Mouse (Mus musculus) embryo, embryonic 10.5 days (tissue): ENCODE results near the gene Mrgprb5.

ENCODE experiments used
- DNase-seq: peaks from one replicate; pipeline ENCODE4 v3.0.0-alpha.2; 2015; ENCODE audit warnings: low spot score

Mrgprb5 gene

DNA sequence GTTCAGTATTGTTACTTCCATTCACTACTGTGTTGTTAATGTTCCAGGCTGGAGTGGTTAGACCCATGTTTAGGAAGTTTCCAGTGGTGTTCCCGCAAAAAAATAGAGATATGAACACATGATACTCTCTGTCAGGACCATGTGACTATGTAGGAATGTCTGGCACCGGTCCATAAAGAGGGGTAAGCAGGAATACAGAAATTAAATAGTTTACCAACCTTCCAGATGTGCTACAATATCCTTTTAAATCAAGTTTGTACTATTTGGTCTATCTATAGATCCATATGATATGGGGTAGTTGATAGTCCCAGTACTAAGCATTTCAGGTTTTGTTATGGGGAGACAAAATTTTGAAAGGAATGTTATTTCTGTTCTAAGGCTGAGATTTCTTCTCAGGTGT is at the start of gene Mrgprb5:
Gene Mrgprb5 (minus strand): TSS at position 101 of the 400 bp plus-strand sequence.
- DNase-seq, result no peak

DNA sequence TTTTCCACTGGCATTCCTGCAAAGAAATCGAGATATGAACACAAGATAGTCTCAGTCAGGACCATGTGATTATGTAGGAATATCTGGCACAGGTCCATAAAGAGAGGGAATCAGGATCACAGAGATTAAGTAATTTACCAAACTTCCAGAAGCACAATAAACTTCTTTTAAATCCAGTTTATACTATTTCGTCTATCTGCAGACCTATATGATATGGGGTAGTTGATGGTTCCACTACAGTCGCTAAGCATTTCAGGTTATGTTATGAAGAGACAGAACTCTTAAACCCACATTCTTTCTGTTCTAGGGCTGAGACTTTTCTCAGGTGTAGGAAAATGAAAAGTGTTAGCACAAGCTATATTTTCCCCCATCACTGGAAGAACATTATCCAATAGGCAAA is 30.4 kb upstream of the Mrgprb5 start, which contains the start of gene Mrgprb4:
Gene Mrgprb4 (minus strand): TSS at position 101 of the 400 bp plus-strand sequence.
- no peak for DNase-seq

DNA sequence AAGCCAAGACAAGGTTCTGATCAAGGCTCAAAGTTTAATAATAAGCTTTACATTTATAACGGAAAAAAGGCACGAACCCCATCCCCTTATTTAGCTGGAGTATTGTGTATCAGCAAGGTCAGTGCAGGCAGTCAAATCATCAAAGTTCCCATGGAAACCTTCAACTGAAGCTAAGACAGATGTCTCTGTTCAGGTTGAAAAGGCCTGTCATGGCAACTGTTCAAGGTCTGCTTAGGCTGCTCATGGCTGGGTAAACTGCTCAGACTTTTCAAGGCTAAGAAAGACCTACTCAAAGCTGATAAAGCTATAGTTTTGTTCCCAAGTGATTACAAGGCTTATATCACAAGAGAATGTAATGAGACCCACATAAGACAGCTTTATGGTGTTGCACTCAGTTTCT is 1.3 kb downstream of the Mrgprb5 start:
- no peak for DNase-seq

DNA sequence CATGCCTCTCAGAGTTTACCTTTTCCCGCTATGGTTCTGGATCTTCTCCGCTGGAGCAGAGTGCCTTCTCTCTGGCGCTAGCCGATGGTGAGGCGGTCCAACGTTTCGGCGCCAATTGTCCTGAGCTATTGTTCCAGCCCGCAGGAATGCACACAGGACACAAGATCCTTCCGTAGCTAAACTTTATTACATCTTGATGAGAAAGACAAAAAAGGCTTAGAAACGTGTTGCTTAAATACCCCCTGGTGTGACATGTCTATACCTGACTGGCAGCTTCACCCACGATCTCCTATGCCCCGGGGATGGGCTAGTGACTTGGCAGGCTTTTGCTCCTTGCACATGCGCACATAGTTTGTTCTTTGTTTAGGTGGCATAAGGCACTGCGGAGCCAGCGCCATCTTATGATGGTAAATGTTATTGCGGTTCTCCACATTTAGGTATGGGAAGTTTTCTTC is 30.5 kb downstream of the Mrgprb5 start:
- DNase-seq, result peak; percentile 89

DNA sequence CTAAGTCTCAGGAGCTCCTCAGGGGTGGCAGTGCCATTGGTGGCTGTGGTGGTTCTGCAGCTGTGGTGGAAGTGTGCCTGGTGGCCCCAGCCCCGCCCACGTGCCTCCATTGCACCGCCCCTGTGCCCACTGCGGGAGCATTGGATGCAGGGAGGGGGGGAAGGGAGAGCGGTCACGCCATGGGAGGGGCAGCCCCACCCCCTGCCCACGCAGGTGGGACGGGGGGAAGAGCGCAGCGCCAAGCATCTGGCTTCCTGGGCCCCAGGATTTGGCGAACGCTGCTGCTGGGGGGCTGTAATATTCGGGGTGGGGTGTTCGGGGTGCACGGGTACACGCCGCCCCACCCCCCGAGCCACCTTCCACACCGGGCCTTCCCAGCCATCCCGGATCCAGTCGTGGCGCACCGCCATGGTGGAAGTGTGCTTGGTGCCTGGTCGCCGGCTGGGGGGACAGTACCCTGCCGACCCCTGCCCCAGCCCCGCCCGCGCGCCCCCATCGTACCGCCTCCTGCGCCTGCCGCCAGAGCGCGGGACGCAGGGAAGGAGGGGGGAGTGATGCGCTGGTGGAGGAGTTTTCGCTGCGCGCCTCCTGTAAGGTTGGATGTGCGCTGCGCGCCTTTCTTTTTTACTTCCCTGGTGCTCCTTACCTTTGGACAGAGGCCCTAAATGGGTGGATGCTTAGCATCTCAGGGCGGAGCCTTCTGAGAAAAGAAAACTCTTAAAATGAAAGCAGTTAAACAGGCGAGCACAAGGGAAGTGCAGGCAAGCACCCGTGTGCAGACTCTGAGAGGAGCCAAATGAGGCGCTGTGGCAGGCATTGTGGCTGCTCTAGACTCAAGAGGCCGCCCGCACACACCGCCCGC is 31.4 kb downstream of the Mrgprb5 start:
- peak; percentile 81 for DNase-seq

DNA sequence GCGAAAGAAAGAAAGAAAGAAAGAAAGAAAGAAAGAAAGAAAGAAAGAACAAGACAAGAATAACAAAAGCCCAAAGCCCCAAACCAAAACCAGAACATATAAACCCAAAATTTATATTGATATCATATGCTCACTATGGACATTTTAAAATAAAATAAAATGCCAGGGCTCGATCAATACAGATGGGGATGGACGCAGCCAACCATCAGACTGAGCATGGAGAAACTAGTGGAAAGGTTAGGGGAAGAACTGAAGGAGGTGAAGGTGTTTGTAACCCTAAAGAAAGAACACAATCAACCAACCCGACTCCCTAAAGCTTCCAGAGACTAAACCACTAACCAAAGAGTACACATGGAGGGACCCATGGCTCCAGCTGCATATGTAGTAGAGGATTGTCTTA is 36.1 kb downstream of the Mrgprb5 start:
- no peak for DNase-seq

DNA sequence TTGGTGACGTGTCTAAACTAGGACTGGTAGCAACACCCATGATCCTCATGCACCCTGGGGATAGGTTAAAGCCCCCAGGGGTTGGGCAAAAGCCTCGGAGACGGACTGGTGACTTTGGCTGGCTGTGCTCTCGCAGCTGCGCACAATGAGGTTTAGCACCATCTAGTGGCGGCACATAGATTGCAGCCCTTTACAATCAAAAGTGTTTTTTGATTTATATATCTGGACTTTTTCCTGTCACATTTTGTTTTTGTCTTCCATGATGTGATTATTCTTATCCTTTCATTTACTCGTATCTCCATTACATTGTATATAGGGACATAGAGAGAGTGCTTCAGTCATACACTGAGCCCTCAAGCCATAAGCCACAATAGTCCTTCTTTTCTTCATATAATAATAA is 36.6 kb downstream of the Mrgprb5 start:
- DNase-seq, result peak; percentile 35

DNA sequence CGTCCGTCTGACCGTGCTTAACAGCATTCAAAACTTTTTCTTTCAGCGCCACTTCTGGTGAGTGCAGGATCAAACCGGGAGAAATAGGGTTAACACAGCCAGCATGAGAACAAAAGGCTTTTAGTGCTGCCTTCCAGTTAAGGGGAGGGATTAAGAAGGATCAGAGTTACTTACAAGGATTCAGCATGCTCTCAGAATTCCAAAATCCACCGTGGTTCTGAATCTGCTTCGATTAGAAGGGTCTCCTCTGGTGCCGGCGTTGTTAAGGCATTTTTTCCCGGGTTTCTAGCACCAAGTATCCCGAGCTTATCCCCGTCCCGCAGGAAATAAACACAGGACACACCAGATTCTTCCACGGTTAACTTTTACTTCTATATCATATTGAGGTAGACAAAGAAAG is 37.0 kb downstream of the Mrgprb5 start:
- peak; percentile 63 for DNase-seq

DNA sequence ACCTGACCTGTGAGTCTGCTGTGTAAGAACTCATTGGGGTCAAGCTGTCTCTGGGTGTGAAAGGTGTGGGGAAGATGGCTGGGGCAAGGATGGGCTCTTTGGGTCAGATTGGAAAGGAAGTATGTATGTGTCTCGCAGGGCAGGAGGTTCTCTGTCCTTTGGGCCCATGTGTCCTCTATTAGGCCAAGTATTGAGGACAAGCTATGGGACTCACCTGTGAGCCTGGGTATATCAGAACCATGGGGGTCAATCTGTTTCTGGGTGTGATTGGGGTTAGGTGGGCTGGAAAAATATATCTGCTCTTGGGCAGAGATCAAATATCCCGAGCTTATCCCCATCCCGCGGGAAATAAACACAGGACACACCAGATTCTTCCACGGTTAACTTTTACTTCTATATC is 45.0 kb downstream of the Mrgprb5 start:
- DNase-seq, result no peak
